Mouse (Mus musculus): ENCODE data around the gene Cnot2.

The Cnot2 gene

DNA sequence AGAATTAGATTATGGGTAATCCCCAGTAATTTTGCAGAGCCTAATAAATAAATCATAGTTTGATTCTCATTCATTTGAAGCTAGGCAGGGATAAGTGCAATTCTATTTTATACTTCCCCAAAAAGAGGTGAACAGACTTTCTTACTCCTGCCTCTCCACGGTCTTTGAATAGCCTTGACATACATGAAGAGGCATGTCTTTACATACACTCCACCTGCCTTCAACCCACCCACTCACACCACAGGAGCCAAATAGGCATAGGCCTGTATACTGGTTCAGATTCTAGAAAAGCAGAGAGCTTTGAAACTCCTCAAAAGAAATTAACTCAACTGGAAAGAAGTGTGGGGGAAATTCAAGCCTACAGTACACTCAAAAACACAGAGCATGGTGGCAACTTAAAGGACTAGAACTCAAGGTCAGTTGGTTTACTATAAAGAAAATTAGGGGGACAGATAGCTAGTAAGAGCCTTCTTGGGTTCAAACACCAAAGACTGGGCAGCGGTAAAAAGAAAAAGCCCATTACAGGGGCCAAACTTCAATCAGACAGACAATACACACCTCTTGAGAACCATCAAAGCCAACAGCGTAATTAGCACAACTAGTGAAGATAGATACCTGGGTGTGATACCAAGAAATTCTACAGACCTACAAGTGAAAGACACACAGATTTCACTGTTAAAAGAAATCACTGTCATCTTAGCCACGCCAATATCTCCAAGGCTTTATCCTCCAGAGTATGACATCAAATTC lies 18.4 kb downstream of the Cnot2 start:
- no peak for DNase-seq (ENCODE audit: low spot score)

DNA sequence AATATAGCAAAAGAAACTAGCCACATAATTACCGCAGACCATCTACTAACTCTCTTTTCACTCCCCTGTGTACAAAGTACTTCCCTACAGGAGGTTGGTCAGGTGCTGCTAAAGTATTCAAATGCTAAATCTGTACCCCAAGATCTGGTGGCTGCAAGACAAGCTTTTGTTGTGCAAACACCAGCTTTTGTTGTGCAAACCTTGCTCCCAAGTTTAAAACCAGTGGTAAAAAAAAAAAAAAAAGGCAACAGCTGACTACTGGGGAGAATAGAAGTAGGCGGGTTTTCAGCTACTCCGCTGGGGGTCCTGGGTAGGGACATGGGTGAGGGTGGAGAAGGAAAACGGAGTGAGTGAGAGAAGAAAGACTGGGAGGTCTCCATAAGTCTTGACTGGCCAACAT lies 19.1 kb downstream of the Cnot2 start:
- no peak for DNase-seq (ENCODE audit: low spot score)

- DNase-seq (ENCODE audit: low spot score), result no peak
Observed at GRCm38 (mm10) chr10:116559171-116559570, 22.1 kb downstream of the Cnot2 start.

DNA sequence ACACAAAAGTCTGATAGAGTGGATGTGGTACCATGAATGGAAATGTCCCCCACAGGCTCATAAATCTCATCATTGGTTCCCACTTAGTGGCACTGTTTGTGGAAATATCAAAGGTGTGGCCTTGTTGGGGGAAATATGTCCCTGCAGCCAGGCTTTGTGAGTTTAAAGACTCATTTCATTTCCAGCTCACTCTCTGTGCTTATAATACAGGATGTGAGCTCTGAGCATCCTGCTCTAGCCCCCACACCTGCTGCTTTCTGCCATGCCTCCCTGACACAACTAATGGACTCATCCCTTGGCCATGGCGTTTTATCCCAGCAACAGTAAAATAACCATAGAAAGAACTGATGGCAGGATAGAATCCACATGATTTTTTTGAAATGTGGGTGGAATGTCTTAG lies 24.1 kb downstream of the Cnot2 start:
- no peak for DNase-seq (ENCODE audit: low spot score)

GRCm38 (mm10) chr10:116554434-116554833 lies 26.9 kb downstream of the Cnot2 start:
- no peak for DNase-seq (ENCODE audit: low spot score)

GRCm38 (mm10) chr10:116547958-116548357 lies 33.4 kb downstream of the Cnot2 start:
- no peak for DNase-seq (ENCODE audit: low spot score)

- DNase-seq (ENCODE audit: low spot score), result no peak
Observed at GRCm38 (mm10) chr10:116546177-116546576, 35.1 kb downstream of the Cnot2 start.

DNA sequence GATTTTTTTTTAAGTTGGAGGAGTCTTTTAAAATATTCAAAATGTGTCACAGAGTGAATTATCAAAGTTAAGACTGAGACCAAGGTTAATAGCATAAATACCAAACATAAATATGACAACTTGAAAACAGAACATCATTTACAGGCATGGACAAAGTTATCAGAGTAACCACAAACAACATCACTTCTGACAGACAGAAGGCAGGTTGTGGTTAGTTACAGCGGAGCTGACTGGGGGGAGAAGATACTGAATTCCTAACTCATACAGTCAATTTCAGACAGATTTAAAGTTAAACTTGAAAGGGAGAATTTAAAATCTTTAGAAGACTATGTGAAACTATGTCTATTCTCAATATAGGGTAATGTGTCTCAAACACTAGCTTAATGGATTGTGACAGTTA lies 38.2 kb downstream of the Cnot2 start:
- DNase-seq (ENCODE audit: low spot score), result no peak

GRCm38 (mm10) chr10:116540750-116541149 lies 40.6 kb downstream of the Cnot2 start:
- no peak for DNase-seq (ENCODE audit: low spot score)

DNA sequence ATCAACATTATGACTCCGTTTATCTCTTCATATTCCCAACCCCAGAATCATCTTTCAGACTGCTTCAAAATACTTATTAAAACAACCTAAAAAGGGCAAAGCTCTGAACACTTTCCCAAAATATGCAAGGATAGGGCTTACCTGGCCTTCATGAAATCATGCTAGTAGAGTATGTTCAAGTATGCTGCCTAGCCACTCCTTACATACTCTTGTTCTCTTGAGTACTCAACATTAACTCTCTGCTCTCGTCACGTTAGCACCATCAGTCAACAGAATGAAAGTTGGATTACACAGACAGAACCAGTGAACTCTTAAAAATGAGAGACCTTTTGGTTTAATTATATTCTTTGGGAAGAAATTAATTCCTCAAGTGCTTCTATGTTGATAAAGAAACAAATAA lies 43.8 kb downstream of the Cnot2 start:
- DNase-seq (ENCODE audit: low spot score), result no peak

DNA sequence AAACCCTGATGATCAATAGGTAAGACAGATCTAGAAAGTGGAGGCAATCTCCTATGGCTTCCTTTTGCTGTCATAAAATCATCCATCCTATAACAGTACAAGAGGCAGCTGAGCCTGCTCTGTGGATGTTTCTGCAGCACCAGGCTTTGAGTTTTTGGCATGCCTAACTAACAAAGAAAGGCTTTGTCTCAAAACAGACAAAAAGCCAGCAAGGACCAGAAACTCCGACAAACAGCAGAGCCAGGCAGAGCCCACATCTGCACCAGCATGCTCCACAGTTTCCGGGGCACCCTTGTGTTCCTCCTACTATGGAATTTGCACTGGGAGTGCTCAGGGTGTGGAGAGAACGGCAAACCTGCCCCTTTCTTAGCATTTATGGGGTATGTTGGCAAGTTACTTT lies 47.0 kb downstream of the Cnot2 start:
- no peak for DNase-seq (ENCODE audit: low spot score)

GRCm38 (mm10) chr10:116532561-116532960 lies 48.8 kb downstream of the Cnot2 start:
- DNase-seq (ENCODE audit: low spot score), result no peak

DNA sequence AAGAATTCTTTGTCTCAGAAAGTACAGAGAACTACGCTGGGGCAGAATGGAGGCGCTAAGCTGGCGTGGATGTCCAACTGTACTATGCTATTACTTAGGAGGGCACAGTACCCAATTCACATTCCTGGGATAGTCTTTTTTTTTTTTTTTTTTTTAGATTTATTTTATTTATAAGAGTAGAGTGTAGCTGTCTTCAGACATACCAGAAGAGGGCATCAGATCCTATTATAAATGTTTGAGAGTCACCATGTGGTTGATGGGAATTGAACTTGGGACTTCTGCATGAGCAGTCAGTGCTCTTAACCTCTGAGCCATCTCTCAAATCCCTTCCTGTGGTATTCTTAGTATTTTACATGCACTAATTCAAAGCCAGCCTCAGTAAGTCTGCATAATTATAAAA lies 50.2 kb downstream of the Cnot2 start:
- DNase-seq (ENCODE audit: low spot score), result no peak

- no peak for DNase-seq (ENCODE audit: low spot score)
Observed at GRCm38 (mm10) chr10:116519588-116519987, 61.7 kb downstream of the Cnot2 start.

- DNase-seq (ENCODE audit: low spot score), result no peak
Observed at GRCm38 (mm10) chr10:116515590-116515989, 65.7 kb downstream of the Cnot2 start.

DNA sequence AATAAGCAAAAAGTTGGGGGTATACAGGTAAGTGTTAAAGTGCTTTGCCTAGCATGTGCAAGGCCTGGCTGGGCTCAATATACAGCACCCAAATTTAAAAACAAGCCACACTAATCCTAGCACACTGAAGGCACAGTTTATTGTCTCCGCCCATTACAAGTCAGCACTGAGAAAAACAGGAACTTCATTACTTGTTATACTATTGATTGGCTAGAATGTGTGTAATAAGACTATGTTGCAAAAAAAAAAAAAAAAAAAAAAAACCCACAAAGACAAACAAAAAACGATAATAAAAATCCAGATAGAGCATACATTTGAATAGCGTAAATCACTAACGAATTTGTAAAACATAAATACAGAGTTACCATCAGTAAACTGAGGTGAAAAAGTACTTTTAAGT lies 66.2 kb downstream of the Cnot2 start:
- DNase-seq (ENCODE audit: low spot score), result no peak

- DNase-seq (ENCODE audit: low spot score), result no peak
Observed at GRCm38 (mm10) chr10:116513254-116513635, 68.1 kb downstream of the Cnot2 start.

DNA sequence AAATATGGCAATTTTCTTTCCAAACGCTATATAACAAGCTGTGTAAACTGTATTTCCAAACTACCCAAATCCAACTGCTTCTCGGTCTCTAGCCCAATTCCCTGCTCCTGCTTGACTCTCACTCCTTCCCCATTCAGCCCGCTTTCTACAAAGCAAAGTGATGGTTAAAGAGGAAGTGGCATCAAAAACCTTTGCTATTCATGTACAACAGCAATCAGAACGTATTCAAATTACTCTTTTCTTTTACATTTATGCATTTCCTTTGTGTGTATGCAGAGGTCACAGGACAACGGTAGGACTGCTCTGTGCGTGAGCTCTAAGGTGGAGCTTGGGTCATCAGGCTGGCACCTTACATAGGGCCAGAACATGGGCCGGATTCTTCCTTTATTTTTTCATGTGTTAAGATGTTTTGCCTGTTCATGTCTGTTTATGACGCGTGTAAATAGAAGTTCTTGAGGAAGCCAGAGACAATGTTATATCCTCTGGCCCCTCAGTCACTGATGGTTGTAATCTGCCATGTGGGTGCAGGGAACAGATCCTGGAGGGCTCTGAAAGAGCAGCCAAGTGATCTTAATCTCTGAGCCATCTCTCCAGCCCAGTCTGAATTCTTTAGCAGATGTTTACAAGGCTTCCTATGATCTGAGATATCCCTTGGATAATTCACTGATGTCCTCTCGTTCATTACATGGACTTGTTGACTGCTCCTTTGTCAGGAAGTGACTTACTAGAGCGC lies 68.6 kb downstream of the Cnot2 start:
- DNase-seq (ENCODE audit: low spot score), result no peak

DNA sequence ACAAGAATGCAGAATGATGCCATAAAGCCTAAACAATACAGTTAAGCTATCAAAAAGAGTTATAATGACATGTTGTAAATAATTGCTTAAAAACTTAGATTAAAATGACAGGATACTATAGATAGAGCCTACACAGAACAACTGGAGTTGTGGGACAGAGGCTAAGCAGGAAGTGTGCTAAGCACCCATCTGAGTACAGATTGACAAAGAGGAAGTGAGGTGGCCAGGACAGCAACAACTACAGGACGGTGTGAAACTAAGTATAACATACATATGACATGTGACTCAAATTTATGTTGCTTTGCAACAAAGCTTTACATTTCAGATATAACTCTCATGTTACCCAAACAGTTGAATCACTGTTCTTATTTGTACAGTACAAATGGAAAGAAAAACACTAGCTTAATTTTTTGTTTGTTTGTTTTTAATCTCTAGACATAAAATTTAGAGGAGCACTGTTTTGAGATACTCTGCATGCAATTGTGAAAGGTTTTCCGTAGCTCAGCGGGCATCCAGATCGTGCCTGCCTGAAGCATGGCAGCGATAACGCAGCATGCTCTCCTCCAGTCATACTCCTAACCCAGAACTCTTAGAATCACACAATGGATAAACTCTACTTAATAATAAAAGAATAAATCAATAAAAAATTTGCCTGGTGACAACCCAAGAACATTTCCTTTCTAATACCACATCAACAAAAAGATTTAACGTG lies 75.9 kb downstream of the Cnot2 start:
- no peak for DNase-seq (ENCODE audit: low spot score)

GRCm38 (mm10) chr10:116492768-116493167 lies 88.5 kb downstream of the Cnot2 start:
- no peak for DNase-seq (ENCODE audit: low spot score)

DNA sequence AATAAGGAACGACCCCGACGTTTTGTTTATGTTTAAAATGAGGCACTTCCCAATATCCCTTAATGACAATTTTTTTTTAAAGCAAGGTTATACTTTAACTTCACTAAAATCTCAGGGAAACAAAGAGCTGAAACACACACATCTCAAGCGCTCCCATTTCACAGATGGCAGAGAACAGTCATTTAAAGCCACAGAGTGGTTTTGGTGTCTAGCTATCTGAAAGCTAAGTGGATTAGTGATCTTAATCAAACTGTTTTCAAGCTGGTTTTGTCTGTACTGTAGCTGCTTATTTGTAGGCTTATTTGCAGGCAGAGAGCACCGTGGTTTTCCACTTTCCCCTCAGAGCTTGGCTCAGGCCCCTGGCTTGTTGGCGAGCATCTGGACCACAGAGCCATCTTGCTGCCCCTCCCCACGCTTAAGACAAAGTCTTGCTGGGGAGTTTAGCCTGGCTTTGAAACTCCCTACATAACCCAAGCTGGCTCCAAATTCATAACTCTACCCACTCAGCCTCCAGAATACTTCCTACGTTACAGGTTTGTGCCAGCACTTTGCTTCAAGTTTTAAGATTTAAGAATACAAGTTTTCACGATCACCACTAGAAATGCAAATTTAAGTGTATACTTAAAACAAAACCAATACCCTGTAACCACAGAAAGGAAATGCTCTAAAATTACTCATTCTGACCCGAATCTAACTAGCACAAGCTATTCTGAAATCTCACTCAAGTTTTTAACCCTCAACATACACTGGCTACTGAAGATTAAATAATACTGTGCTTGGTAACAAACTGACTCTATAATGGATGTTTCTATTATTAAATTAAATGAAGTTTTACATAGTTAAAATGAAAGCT lies 94.2 kb downstream of the Cnot2 start:
- DNase-seq (ENCODE audit: low spot score), result no peak

DNA sequence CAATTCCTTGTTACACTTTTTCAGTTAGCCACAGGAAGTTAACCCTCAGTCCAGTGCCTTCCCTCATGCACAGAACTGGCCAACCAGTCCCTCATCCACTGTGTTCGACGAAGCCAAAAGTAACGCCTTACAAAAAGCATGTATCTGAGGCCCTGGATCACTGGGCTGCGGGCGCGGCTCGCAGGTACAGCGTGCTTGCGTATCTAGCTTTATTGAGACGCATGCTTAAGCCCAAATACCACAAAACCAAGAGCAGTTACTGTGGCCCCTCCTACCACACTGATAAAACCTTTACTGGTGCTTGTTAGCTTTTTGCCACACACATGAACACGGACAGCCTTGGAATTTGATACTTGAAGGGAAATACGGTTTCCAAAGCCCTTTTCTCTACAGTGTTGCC lies 99.4 kb downstream of the Cnot2 start:
- no peak for DNase-seq (ENCODE audit: low spot score)

Measured in spleen, adult 12 weeks (tissue).